ENCODE assay signal across 15 mouse cellular contexts in genomic region chr6:106153530-106153929, GRCm38 (mm10).
"Had no signal": no experiment of that assay in that cellular context is flagged by ENCODE, and none has a peak within 500 bp of the region (broad histone marks: within the 10 kb centered on the region; RNA-seq: fewer than 3 reads in every experiment).

No protein-coding gene starts in this region.

- H3K27ac ChIP-seq: left cerebral cortex, adult 2 months; liver, embryonic 13.5 days; neural tube, embryonic 12.5 days had no signal

- H3K4me1 ChIP-seq: liver, embryonic 13.5 days; neural tube, embryonic 12.5 days had no signal

- H3K9ac ChIP-seq: liver, embryonic 13.5 days; neural tube, embryonic 12.5 days had no signal

- H3K27me3 ChIP-seq: liver, embryonic 13.5 days; neural tube, embryonic 12.5 days had no signal

- H3K9me3 ChIP-seq: liver, embryonic 13.5 days; neural tube, embryonic 12.5 days had no signal

- H3K4me3 ChIP-seq: left cerebral cortex, adult 2 months; liver, embryonic 13.5 days; neural tube, embryonic 12.5 days had no signal

- DNase-seq: kidney, adult 9 months; kidney, postnatal 14 days; kidney, postnatal 4 days; layer of hippocampus, postnatal 36 days; liver, embryonic 13.5 days; lung, adult 2 months; lung, postnatal 14 days; lung, postnatal 4 days; midbrain, embryonic 14.5 days; retina, postnatal 1 day; thymus, adult 2 months; thymus, postnatal 14 days; thymus, postnatal 4 days had no signal

- H3K36me3 ChIP-seq: liver, embryonic 13.5 days; neural tube, embryonic 12.5 days had no signal
